Mouse (Mus musculus): ENCODE data around the gene Gm13078.

Gene Gm13078

DNA sequence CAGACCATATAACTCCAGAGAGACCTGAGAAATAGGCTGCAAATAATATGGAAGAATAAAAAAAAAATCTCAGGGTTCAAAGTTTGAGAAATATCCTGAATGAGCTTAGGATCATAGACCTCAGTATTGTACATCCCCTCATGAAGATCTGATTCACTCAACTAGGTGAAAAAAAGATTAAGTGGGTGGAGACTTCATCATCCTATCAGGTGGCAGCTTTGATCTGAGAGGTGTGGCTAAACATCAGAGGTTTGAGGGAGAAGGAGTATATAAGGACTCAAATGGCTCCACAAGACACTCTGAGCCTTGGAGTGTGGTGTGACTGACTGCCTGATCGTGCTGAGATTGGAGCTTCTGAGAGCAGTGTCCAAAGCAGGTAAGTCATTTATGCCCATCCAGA is at the start of gene Gm13078:
TSS of gene Gm13078 (plus strand) at position 301 of the 400 bp plus-strand sequence.
- no peak for DNase-seq (ENCODE audit: low spot score in 2 of 2)

DNA sequence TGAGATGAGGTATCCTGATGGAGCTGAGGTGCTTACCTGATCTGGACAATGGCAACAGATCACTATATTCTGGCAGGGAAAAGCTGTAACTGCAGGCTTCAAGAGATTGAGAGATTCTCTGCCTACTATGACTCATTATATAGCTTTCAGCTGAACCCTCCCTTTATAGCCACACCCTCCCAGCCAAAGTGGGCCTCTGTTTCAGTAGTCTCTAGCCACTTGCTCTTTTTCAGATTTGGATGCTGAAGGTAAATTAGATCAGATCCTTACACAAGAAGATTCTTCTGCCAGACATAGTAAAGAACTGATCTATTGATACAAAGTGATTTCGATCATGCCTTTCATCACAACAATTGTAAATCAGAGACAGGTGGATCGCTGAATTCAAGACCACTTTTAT is 16.6 kb upstream of the Gm13078 start, which contains the start of gene Gm13089:
TSS of gene Gm13089 (minus strand) at position 101 of the 400 bp plus-strand sequence.
- DNase-seq (ENCODE audit: low spot score in 2 of 2): no peak

Data from frontal cortex, postnatal 10 days (tissue).